Mouse (Mus musculus) heart, postnatal 0 days (tissue): ENCODE results near the gene Tango2.
"Not testable (repeated sequence)": the region's sequence is repeated elsewhere in the genome, so short reads cannot be mapped to it uniquely, and the experiment has no call there.

Experiments used
- CTCF ChIP-seq: IDR thresholded peaks from 2 replicates; pipeline ENCODE4 v1.5.1; 2016; ENCODE audit warnings: antibody characterized with exemption, control low read depth, low read depth
- EP300 ChIP-seq: IDR thresholded peaks from 2 replicates; pipeline ENCODE4 v1.6.1; 2016; ENCODE audit warnings: antibody characterized with exemption, low read depth

- TF ChIP-seq CTCF, EP300: not testable (repeated sequence)
Measured at GRCm38 (mm10) chr16:18289614-18290013, 58.3 kb downstream of the Tango2 start.
